Mouse (Mus musculus): ENCODE measurements around the gene Akt1.

- no peak for TF ChIP-seq CTCF (IDR thresholded peaks at IDR 0.05; ENCODE audit: low read depth, low read length)
- no peak for TF ChIP-seq GATA1 (IDR thresholded peaks at IDR 0.05; ENCODE audit: borderline replicate concordance, low read length)
- no peak for TF ChIP-seq TAL1 (conservative IDR thresholded peaks at IDR 0.05; ENCODE audit: low read depth, low read length)
- TF ChIP-seq POLR2AphosphoS5 (IDR thresholded peaks at IDR 0.05; ENCODE audit: insufficient replicate concordance, low read depth, low read length): no peak
Measured at GRCm38 (mm10) chr12:112644855-112645506, 29.7 kb downstream of the Akt1 start.

Measured in G1E (cell line).